Mouse (Mus musculus): ENCODE data around the gene Gm10750.

Gene Gm10750

DNA sequence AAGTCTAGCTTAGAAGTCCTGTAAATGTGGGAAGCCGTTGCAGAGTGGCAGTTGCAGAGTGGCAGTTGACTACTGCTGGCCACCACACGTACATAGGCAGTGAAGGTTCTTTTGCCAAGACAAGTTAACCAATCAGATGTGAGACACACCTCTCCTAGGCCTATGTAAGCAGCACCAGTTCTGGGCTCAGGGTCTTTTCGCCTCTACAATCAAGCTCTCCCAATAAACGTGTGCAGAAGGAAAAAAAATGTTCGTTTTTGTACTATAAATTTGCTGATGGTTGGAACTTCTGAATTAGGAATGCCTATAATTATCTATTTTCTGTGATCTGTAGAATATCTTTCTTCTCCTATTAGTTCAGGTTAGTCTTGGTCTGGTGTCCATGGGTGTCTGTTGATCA is at the start of gene Gm10750:
Gene Gm10750, minus strand, starts transcription at position 101 of the 400 bp plus-strand sequence.
- WGBS: 79% methylated on average over 5 of the region's 5 CpGs

DNA sequence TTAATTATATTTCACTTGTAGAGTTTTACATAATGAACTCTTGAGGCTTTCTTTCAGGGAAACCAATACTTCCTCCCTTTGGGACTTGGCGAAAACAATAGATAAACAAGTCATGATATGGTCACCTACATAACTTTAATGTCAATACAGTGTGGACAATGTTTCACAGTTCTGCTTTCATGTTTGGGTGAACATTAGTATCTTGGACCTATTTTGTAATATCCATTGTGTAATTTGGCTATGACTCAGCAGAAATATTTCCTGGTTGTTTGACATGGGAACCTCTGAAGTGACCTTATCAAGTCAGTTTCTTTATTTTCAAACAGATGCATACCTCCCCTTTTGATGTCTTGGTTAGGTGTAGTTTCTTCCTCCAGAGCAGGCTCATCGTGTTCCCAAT is 12.2 kb downstream of the Gm10750 start:
- WGBS: 78% methylated on average over 2 of the region's 2 CpGs

GRCm38 (mm10) chr2:149003151-149003550 is 13.9 kb downstream of the Gm10750 start, which contains the start of gene Gm1330:
Gm1330 (minus strand) TSS chr2:149003251.

GRCm38 (mm10) chr2:148995133-148995532 is 21.9 kb downstream of the Gm10750 start:
- WGBS: 95% methylated on average over 2 of the region's 2 CpGs

All from cerebral cortex, adult 2 months (tissue).